Mouse (Mus musculus) CD4-positive helper T cell, adult 2 months (primary cell): ENCODE measurements around the gene E130311K13Rik.

Experiments used
- DNase-seq: peaks from one replicate; pipeline ENCODE4 v3.0.0-alpha.2; 2012; ENCODE audit warnings: low read depth, missing footprints, low spot score

The E130311K13Rik gene

GRCm38 (mm10) chr3:63928878-63929859 lies at the start of gene E130311K13Rik:
E130311K13Rik (minus strand) TSS chr3:63929472.
- DNase-seq, result peak; percentile 84

GRCm38 (mm10) chr3:63977895-63978294 lies 48.6 kb upstream of the E130311K13Rik start:
- DNase-seq, result no peak

- peak; percentile 97 for DNase-seq
Observed at GRCm38 (mm10) chr3:63975955-63976908, 47.0 kb upstream of the E130311K13Rik start, which contains the start of gene Gmps. Gmps (plus strand) TSS chr3:63976106.

- DNase-seq, result no peak
Observed at GRCm38 (mm10) chr3:63965929-63966328, 36.7 kb upstream of the E130311K13Rik start.

- no peak for DNase-seq
Observed at GRCm38 (mm10) chr3:63964922-63965249, 35.6 kb upstream of the E130311K13Rik start.

- peak; percentile 99 for DNase-seq
Observed at GRCm38 (mm10) chr3:63964100-63964921, 35.0 kb upstream of the E130311K13Rik start, which contains the start of gene Slc33a1. Slc33a1 (minus strand) TSS chr3:63964768.

- DNase-seq, result peak; percentile 28
Observed at GRCm38 (mm10) chr3:63963421-63964099, 34.3 kb upstream of the E130311K13Rik start.

- DNase-seq, result no peak
Observed at GRCm38 (mm10) chr3:63949837-63950236, 20.6 kb upstream of the E130311K13Rik start.

GRCm38 (mm10) chr3:63941204-63941850 lies 12.1 kb upstream of the E130311K13Rik start:
- no peak for DNase-seq

- DNase-seq, result no peak
Observed at GRCm38 (mm10) chr3:63938928-63939327, 9.7 kb upstream of the E130311K13Rik start.

- DNase-seq, result peak; percentile 44
Observed at GRCm38 (mm10) chr3:63919634-63920033, 9.6 kb downstream of the E130311K13Rik start.

- no peak for DNase-seq
Observed at GRCm38 (mm10) chr3:63910301-63910700, 19.0 kb downstream of the E130311K13Rik start.

- no peak for DNase-seq
Observed at GRCm38 (mm10) chr3:63905241-63905640, 24.0 kb downstream of the E130311K13Rik start.

- DNase-seq, result no peak
Observed at GRCm38 (mm10) chr3:63904157-63904556, 25.1 kb downstream of the E130311K13Rik start.

GRCm38 (mm10) chr3:63900021-63900571 lies 29.2 kb downstream of the E130311K13Rik start:
- DNase-seq, result no peak

GRCm38 (mm10) chr3:63899309-63899695 lies 30.0 kb downstream of the E130311K13Rik start, which contains the start of gene Plch1:
Plch1 (minus strand) TSS chr3:63899472.
- DNase-seq, result peak; percentile 12

- peak; percentile 53 for DNase-seq
Observed at GRCm38 (mm10) chr3:63898581-63899308, 30.5 kb downstream of the E130311K13Rik start.

GRCm38 (mm10) chr3:63897177-63897576 lies 32.1 kb downstream of the E130311K13Rik start:
- no peak for DNase-seq

- no peak for DNase-seq
Observed at GRCm38 (mm10) chr3:63896303-63896702, 33.0 kb downstream of the E130311K13Rik start.
